Mouse (Mus musculus): Measurements from ENCODE around the gene Sorl1. TPM values are rescaled to one million over a fixed set of nuclear protein-coding genes. Genes with fewer than 3 reads are reported as not detected.
"Not testable (repeated sequence)": the region's sequence is repeated elsewhere in the genome, so short reads cannot be mapped to it uniquely, and the experiment has no call there.

Sorl1 gene
- polyA plus RNA-seq, 1 experiment: 58.1 TPM

GRCm38 (mm10) chr9:42069471-42069870 is 54.6 kb downstream of the Sorl1 start:
- no peaks in the 10 kb centered on the region for H3K4me1 ChIP-seq (ENCODE audit: control insufficient read depth, insufficient read depth, low read length)
- no peaks in the 10 kb centered on the region for H3K36me3 ChIP-seq (ENCODE audit: control insufficient read depth, insufficient read depth, low read length)
- WGBS: 89% methylated on average over 5 of the region's 5 CpGs
- DNase-seq: no peak
- H3K27ac ChIP-seq (ENCODE audit: insufficient read depth, low read depth, low read length): no peak overlapping the region
- no peaks in the 10 kb centered on the region for H3K27me3 ChIP-seq (replicated peaks; ENCODE audit: control insufficient read depth, insufficient read depth, low read length)
- TF ChIP-seq POLR2A (IDR thresholded peaks at IDR 0.05; ENCODE audit: low read depth, low read length) (no peak), CTCF (conservative IDR thresholded peaks at IDR 0.05; ENCODE audit: insufficient read depth, insufficient read length, low read depth, low read length) (no peak)
- H3K4me3 ChIP-seq (ENCODE audit: insufficient read depth, low read depth, low read length): no peak overlapping the region

GRCm38 (mm10) chr9:42067950-42068349 is 56.1 kb downstream of the Sorl1 start:
- Histone ChIP-seq H3K4me1 (ENCODE audit: control insufficient read depth, insufficient read depth, low read length) (no peaks in the 10 kb centered on the region), H3K36me3 (ENCODE audit: control insufficient read depth, insufficient read depth, low read length) (no peaks in the 10 kb centered on the region), H3K4me3 (ENCODE audit: insufficient read depth, low read depth, low read length) (no peak overlapping the region), H3K27me3 (replicated peaks; ENCODE audit: control insufficient read depth, insufficient read depth, low read length) (no peaks in the 10 kb centered on the region), H3K27ac (ENCODE audit: insufficient read depth, low read depth, low read length) (no peak overlapping the region)
- TF ChIP-seq POLR2A (IDR thresholded peaks at IDR 0.05; ENCODE audit: low read depth, low read length) (no peak), CTCF (conservative IDR thresholded peaks at IDR 0.05; ENCODE audit: insufficient read depth, insufficient read length, low read depth, low read length) (no peak)
- WGBS: 69% methylated on average over 9 of the region's 9 CpGs
- no peak for DNase-seq

GRCm38 (mm10) chr9:42065756-42066155 is 58.3 kb downstream of the Sorl1 start:
- Histone ChIP-seq H3K27me3 (replicated peaks; ENCODE audit: control insufficient read depth, insufficient read depth, low read length) (no peaks in the 10 kb centered on the region), H3K4me3 (ENCODE audit: insufficient read depth, low read depth, low read length) (no peak overlapping the region), H3K4me1 (ENCODE audit: control insufficient read depth, insufficient read depth, low read length) (no peaks in the 10 kb centered on the region), H3K36me3 (ENCODE audit: control insufficient read depth, insufficient read depth, low read length) (no peaks in the 10 kb centered on the region), H3K27ac (ENCODE audit: insufficient read depth, low read depth, low read length) (no peak overlapping the region)
- 95% methylated on average over 1 of the region's 1 CpGs for WGBS
- DNase-seq: no peak
- TF ChIP-seq CTCF (conservative IDR thresholded peaks at IDR 0.05; ENCODE audit: insufficient read depth, insufficient read length, low read depth, low read length): no peak
- TF ChIP-seq POLR2A (IDR thresholded peaks at IDR 0.05; ENCODE audit: low read depth, low read length): no peak

- H3K27me3 ChIP-seq (replicated peaks; ENCODE audit: control insufficient read depth, insufficient read depth, low read length): no peaks in the 10 kb centered on the region
- H3K4me1 ChIP-seq (ENCODE audit: control insufficient read depth, insufficient read depth, low read length): no peaks in the 10 kb centered on the region
- no peak overlapping the region for H3K4me3 ChIP-seq (ENCODE audit: insufficient read depth, low read depth, low read length)
- 81% methylated on average over 4 of the region's 4 CpGs for WGBS
- DNase-seq: no peak
- no peaks in the 10 kb centered on the region for H3K36me3 ChIP-seq (ENCODE audit: control insufficient read depth, insufficient read depth, low read length)
- no peak for TF ChIP-seq CTCF (conservative IDR thresholded peaks at IDR 0.05; ENCODE audit: insufficient read depth, insufficient read length, low read depth, low read length)
- TF ChIP-seq POLR2A (IDR thresholded peaks at IDR 0.05; ENCODE audit: low read depth, low read length): no peak
- no peak overlapping the region for H3K27ac ChIP-seq (ENCODE audit: insufficient read depth, low read depth, low read length)
Observed at GRCm38 (mm10) chr9:42063391-42063790, 60.7 kb downstream of the Sorl1 start.

- 76% methylated on average over 8 of the region's 8 CpGs for WGBS
- DNase-seq: no peak
- Histone ChIP-seq H3K27ac (ENCODE audit: insufficient read depth, low read depth, low read length) (no peak overlapping the region), H3K4me1 (ENCODE audit: control insufficient read depth, insufficient read depth, low read length) (no peaks in the 10 kb centered on the region), H3K27me3 (replicated peaks; ENCODE audit: control insufficient read depth, insufficient read depth, low read length) (no peaks in the 10 kb centered on the region), H3K36me3 (ENCODE audit: control insufficient read depth, insufficient read depth, low read length) (no peaks in the 10 kb centered on the region), H3K4me3 (ENCODE audit: insufficient read depth, low read depth, low read length) (no peak overlapping the region)
- TF ChIP-seq POLR2A (IDR thresholded peaks at IDR 0.05; ENCODE audit: low read depth, low read length) (no peak), CTCF (conservative IDR thresholded peaks at IDR 0.05; ENCODE audit: insufficient read depth, insufficient read length, low read depth, low read length) (no peak)
Observed at GRCm38 (mm10) chr9:42062269-42062668, 61.8 kb downstream of the Sorl1 start.

GRCm38 (mm10) chr9:42059006-42059405 is 65.1 kb downstream of the Sorl1 start:
- H3K4me3 ChIP-seq (ENCODE audit: insufficient read depth, low read depth, low read length); H3K27me3 ChIP-seq (replicated peaks; ENCODE audit: control insufficient read depth, insufficient read depth, low read length); H3K36me3 ChIP-seq (ENCODE audit: control insufficient read depth, insufficient read depth, low read length); H3K27ac ChIP-seq (ENCODE audit: insufficient read depth, low read depth, low read length): not testable (repeated sequence)
- peaks cover 11% of the 10 kb centered on the region; the same call in 1 of the 2 replicates for H3K4me1 ChIP-seq (ENCODE audit: control insufficient read depth, insufficient read depth, low read length)
- DNase-seq: peak; percentile 60
- WGBS: 49% methylated on average over 2 of the region's 2 CpGs

GRCm38 (mm10) chr9:42056591-42056990 is 67.5 kb downstream of the Sorl1 start:
- peak; percentile 65 for DNase-seq
- WGBS: 63% methylated on average over 5 of the region's 5 CpGs
- no peaks in the 10 kb centered on the region for H3K36me3 ChIP-seq (ENCODE audit: control insufficient read depth, insufficient read depth, low read length)
- no peak overlapping the region for H3K27ac ChIP-seq (ENCODE audit: insufficient read depth, low read depth, low read length)
- no peak overlapping the region for H3K4me3 ChIP-seq (ENCODE audit: insufficient read depth, low read depth, low read length)
- TF ChIP-seq CTCF (conservative IDR thresholded peaks at IDR 0.05; ENCODE audit: insufficient read depth, insufficient read length, low read depth, low read length) (no peak), POLR2A (IDR thresholded peaks at IDR 0.05; ENCODE audit: low read depth, low read length) (no peak)
- peaks cover 11% of the 10 kb centered on the region; the same call in 1 of the 2 replicates for H3K4me1 ChIP-seq (ENCODE audit: control insufficient read depth, insufficient read depth, low read length)
- no peaks in the 10 kb centered on the region for H3K27me3 ChIP-seq (replicated peaks; ENCODE audit: control insufficient read depth, insufficient read depth, low read length)

- Histone ChIP-seq H3K36me3 (ENCODE audit: control insufficient read depth, insufficient read depth, low read length) (no peaks in the 10 kb centered on the region), H3K27ac (ENCODE audit: insufficient read depth, low read depth, low read length) (peak overlapping the region; percentile 76), H3K27me3 (replicated peaks; ENCODE audit: control insufficient read depth, insufficient read depth, low read length) (no peaks in the 10 kb centered on the region), H3K4me1 (ENCODE audit: control insufficient read depth, insufficient read depth, low read length) (peaks cover 11% of the 10 kb centered on the region; the same call in 1 of the 2 replicates), H3K4me3 (ENCODE audit: insufficient read depth, low read depth, low read length) (no peak overlapping the region)
- WGBS: 48% methylated on average over 4 of the region's 4 CpGs
- DNase-seq: peak; percentile 81
- TF ChIP-seq CTCF (conservative IDR thresholded peaks at IDR 0.05; ENCODE audit: insufficient read depth, insufficient read length, low read depth, low read length) (no peak), POLR2A (IDR thresholded peaks at IDR 0.05; ENCODE audit: low read depth, low read length) (no peak)
Observed at GRCm38 (mm10) chr9:42055378-42055777, 68.7 kb downstream of the Sorl1 start.

Data from kidney, adult 2 months (tissue).